Mouse (Mus musculus): ENCODE data around the gene Triml2.

The Triml2 gene

DNA sequence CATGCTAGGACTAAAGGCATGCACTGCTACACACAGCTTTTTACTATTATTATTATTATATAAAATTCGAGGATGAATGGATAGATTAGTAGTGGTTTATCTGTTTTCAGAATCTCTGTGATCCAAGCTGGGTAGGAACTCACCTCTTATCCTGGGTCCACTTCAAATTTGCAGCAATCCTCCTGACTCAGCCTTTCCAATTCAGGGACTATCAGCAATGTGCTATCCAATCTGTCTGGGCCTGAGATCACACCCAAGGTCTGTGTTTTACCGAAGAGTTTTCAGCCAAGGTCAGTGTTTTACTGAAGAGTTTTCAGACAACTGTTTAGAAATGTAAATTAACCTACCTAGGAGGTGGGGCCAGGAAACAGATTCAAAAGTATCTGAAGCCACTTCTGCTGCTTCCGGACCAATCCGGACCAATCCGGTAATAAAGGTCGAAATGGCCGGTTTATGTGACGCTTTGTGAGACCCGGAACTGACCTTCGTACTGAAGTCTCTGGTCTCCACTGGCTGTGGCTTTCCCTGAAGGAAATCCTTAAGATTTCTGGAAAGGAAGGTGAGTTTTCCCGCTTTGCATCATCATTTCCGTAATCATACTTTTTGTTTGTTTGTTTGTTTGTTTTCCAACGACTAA, at the start of gene Triml2:
Gene Triml2 (plus strand): TSS at position 488 of the 637 bp plus-strand sequence.
- DNase-seq (ENCODE audit: low read depth, low spot score): no peak

GRCm38 (mm10) chr8:43141386-43141785, 39.0 kb upstream of the Triml2 start, which contains the start of gene Triml1:
TSS of gene Triml1 (minus strand) at chr8:43141486.
- DNase-seq (ENCODE audit: low read depth, low spot score): no peak

- DNase-seq (ENCODE audit: low read depth, low spot score): no peak
These were observed 31.0 kb upstream of the Triml2 start for GRCm38 (mm10) chr8:43149307-43149706.

DNA sequence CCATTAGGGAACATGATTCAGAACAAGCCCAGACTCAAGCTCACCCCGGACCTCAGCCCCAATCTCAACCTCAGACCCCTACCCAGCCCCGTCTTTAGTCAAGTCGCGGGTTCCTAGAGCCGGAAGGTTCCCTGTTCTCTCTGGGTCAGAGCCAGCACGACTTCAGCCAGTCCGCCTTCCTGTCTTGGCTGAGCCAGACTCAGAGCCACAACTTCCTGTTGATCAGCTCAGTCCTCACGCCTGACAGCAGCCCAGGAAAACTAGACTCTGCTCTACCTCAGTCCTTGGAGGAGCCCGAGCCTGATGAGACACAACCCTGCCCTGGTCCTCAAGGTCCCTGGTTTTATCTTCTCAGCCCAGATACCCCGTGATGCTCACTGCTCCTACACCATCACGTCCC, 17.1 kb upstream of the Triml2 start:
- DNase-seq (ENCODE audit: low read depth, low spot score): no peak

DNA sequence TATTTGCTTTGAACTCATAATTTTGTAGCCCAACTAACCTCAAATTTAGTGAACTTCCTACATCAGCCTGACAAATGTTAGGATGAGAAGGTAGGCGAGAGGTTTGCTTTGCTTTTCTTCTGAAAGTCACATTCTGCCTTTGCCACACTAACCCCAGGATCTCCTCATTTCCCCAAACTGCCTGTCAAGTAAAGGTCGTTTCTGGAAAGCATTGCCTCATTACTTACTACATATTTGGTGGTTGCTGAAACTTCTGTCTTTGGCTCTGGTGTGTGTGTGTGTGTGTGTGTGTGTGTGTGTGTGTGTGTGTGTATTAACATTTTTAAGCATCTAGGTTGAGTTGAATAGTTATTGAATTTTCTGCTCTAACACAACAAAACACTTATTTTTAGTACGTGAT, 15.9 kb upstream of the Triml2 start:
- no peak for DNase-seq (ENCODE audit: low read depth, low spot score)

DNA sequence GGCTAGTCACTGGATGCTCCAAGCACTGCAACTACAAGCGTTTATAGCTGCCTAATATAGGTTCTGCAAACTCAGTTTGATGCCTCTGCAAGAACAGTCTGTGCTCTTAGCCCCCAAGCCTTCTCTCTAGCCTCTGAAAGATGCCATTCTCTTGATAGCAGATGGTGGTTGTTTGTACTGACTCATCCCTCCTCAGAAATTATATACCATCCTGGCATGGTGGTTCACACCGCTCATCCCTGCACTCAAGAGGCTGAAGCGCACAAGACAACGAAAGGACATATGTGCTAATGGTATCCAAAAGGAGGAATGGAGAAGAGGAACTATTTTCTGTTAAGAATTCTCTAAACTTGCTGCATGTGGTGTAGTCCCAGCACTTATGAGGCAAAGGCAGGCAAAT, 12.3 kb upstream of the Triml2 start:
- no peak for DNase-seq (ENCODE audit: low read depth, low spot score)

GRCm38 (mm10) chr8:43169249-43169755, 11.0 kb upstream of the Triml2 start:
- no peak for DNase-seq (ENCODE audit: low read depth, low spot score)

GRCm38 (mm10) chr8:43176766-43177486, 3.4 kb upstream of the Triml2 start:
- DNase-seq (ENCODE audit: low read depth, low spot score): no peak

- no peak for DNase-seq (ENCODE audit: low read depth, low spot score)
These were observed 2.1 kb upstream of the Triml2 start for GRCm38 (mm10) chr8:43178263-43178662.

DNA sequence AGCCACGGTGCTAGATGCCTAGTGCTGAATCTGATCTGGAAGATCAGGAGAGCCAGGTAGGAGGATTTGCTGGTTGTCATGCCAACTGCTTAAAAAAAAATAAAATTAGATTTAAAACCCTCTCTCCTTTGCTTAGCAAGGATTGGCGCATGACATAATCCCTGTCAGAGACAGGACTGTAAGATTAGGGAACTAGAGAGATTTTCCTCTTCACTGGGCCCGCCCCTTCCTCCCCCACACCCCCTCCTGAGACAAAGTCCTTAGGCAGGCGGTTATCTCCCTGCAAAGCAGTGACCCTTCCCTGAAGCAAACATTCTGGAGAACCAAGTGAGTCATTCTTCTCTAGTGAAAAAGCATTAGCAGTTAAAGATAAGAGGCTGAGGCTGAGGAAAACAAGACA, 1.2 kb upstream of the Triml2 start:
- no peak for DNase-seq (ENCODE audit: low read depth, low spot score)

GRCm38 (mm10) chr8:43182281-43182680, 1.9 kb downstream of the Triml2 start:
- no peak for DNase-seq (ENCODE audit: low read depth, low spot score)

GRCm38 (mm10) chr8:43215554-43215953, 35.2 kb downstream of the Triml2 start:
- no peak for DNase-seq (ENCODE audit: low read depth, low spot score)

GRCm38 (mm10) chr8:43243326-43243725, 63.0 kb downstream of the Triml2 start:
- no peak for DNase-seq (ENCODE audit: low read depth, low spot score)

Measured in retina, adult 2 months (tissue).